Mouse (Mus musculus): ENCODE data around the gene Sec22a. TPM values are rescaled to one million over a fixed set of nuclear protein-coding genes. Genes with fewer than 3 reads are reported as not detected.

The Sec22a gene
- polyA plus RNA-seq, 1 experiment, result 0.07 TPM

- H3K9me3 ChIP-seq, result no peaks in the 10 kb centered on the region
- no peak overlapping the region for H3K4me3 ChIP-seq (replicated peaks)
- H3K4me1 ChIP-seq, result 0 out of 2 replicates have a peak, but pooled peaks cover 4% of the 10 kb centered on the region
- H3K36me3 ChIP-seq (replicated peaks; ENCODE audit: low read length), result peaks cover 49% of the 10 kb centered on the region
- TF ChIP-seq FLI1 (IDR thresholded peaks at IDR 0.05; ENCODE audit: low read length), result no peak
- no peak for TF ChIP-seq GATA1 (IDR thresholded peaks at IDR 0.05; ENCODE audit: borderline replicate concordance, low read length)
- H3K27me3 ChIP-seq (replicated peaks), result no peaks in the 10 kb centered on the region
Measured at GRCm38 (mm10) chr16:35304416-35304815, 59.3 kb downstream of the Sec22a start.

DNA sequence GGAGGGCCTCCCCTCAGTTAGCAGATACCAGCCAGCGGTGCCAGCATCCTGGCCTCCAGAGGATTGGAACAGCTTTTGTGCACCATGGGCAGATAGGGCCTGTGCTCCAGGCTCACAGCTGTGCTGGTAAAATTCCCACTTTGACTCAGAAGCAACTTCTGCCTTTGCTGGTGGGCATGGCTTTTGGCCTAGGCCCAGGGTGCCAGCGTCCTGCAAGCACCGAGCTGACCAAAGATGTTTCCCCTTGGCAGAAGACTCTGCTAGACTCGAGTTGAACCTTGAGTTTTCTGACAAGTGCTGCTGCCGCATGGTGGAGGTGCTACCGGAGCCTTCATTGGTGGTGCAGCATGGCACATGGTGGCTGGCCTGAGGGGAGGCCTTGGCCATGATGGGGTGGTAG is 60.0 kb downstream of the Sec22a start:
- Histone ChIP-seq H3K4me3 (replicated peaks) (no peak overlapping the region), H3K4me1 (0 out of 2 replicates have a peak, but pooled peaks cover 4% of the 10 kb centered on the region), H3K9me3 (no peaks in the 10 kb centered on the region), H3K27me3 (replicated peaks) (no peaks in the 10 kb centered on the region), H3K36me3 (replicated peaks; ENCODE audit: low read length) (peaks cover 55% of the 10 kb centered on the region)
- TF ChIP-seq GATA1 (IDR thresholded peaks at IDR 0.05; ENCODE audit: borderline replicate concordance, low read length) (no peak), FLI1 (IDR thresholded peaks at IDR 0.05; ENCODE audit: low read length) (no peak)

GRCm38 (mm10) chr16:35302441-35303280 is 61.1 kb downstream of the Sec22a start:
- Histone ChIP-seq H3K4me1 (peaks cover 10% of the 10 kb centered on the region; the same call in 1 of the 2 replicates), H3K9me3 (no peaks in the 10 kb centered on the region), H3K4me3 (replicated peaks) (no peak overlapping the region), H3K36me3 (replicated peaks; ENCODE audit: low read length) (peaks cover 66% of the 10 kb centered on the region), H3K27me3 (replicated peaks) (no peaks in the 10 kb centered on the region)
- no peak for TF ChIP-seq GATA1 (IDR thresholded peaks at IDR 0.05; ENCODE audit: borderline replicate concordance, low read length)
- TF ChIP-seq FLI1 (IDR thresholded peaks at IDR 0.05; ENCODE audit: low read length), result no peak

- TF ChIP-seq FLI1 (IDR thresholded peaks at IDR 0.05; ENCODE audit: low read length), result no peak
- no peak for TF ChIP-seq GATA1 (IDR thresholded peaks at IDR 0.05; ENCODE audit: borderline replicate concordance, low read length)
- Histone ChIP-seq H3K36me3 (replicated peaks; ENCODE audit: low read length) (peaks cover 71% of the 10 kb centered on the region), H3K4me3 (replicated peaks) (no peak overlapping the region), H3K4me1 (peaks cover 5% of the 10 kb centered on the region; the same call in 1 of the 2 replicates), H3K27me3 (replicated peaks) (peaks cover 3% of the 10 kb centered on the region), H3K9me3 (no peaks in the 10 kb centered on the region)
Measured at GRCm38 (mm10) chr16:35300156-35300555, 63.6 kb downstream of the Sec22a start.

DNA sequence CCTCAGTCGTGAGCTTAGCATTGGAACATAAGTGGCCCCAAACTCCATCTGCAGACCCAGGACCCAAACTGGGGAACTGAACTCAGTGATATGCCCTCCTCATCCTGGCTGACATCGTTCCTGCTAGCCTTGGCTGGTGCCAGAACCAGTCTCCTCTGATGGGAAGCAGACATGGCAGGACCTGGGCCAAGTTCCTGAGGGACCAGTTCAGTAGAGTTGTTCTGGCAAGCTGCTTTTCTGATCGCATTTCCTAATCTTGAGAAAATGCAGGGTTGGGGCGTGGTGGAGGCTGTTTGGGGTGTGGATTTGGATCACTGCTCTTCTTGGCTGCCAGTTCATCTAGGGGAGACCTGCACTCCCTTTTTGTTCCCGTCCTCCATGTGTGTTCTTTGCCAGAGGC is 65.9 kb downstream of the Sec22a start:
- Histone ChIP-seq H3K27me3 (replicated peaks) (peaks cover 6% of the 10 kb centered on the region), H3K4me1 (peaks cover 5% of the 10 kb centered on the region; the same call in 1 of the 2 replicates), H3K9me3 (no peaks in the 10 kb centered on the region), H3K4me3 (replicated peaks) (no peak overlapping the region), H3K36me3 (replicated peaks; ENCODE audit: low read length) (peaks cover 65% of the 10 kb centered on the region)
- TF ChIP-seq GATA1 (IDR thresholded peaks at IDR 0.05; ENCODE audit: borderline replicate concordance, low read length) (no peak), FLI1 (IDR thresholded peaks at IDR 0.05; ENCODE audit: low read length) (no peak)

DNA sequence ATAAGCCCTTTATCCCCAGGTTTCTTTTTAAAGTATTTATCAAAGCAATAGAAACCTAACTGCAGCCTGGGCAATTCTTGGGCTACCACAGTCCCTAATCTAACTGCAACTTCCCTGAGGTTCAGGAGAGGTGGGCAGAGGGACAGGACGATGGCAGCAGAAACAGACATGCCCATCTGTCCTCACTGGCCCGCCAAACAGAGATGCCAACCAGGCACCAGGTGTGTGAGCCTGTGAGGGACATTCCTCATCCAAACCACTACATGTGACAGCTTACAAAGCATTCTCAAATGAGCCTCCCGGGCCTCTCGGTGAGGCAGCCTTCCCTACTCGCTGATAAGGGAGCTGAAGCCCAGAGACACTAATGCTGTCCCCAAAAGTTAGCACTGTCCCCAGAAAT is 76.5 kb downstream of the Sec22a start:
- H3K27me3 ChIP-seq (replicated peaks), result peaks cover 23% of the 10 kb centered on the region

GRCm38 (mm10) chr16:35285821-35286220 is 77.9 kb downstream of the Sec22a start:
- peaks cover 21% of the 10 kb centered on the region for H3K27me3 ChIP-seq (replicated peaks)
- no peak overlapping the region for H3K4me3 ChIP-seq (replicated peaks)
- peaks cover 44% of the 10 kb centered on the region for H3K36me3 ChIP-seq (replicated peaks; ENCODE audit: low read length)
- H3K4me1 ChIP-seq, result peaks cover 6% of the 10 kb centered on the region
- no peaks in the 10 kb centered on the region; the same call in 1 of the 2 replicates for H3K9me3 ChIP-seq
- TF ChIP-seq FLI1 (IDR thresholded peaks at IDR 0.05; ENCODE audit: low read length) (no peak), GATA1 (IDR thresholded peaks at IDR 0.05; ENCODE audit: borderline replicate concordance, low read length) (no peak)

More for the DNA sequence above, 76.5 kb downstream of the Sec22a start:
- Histone ChIP-seq H3K4me3 (replicated peaks) (no peak overlapping the region), H3K9me3 (no peaks in the 10 kb centered on the region; the same call in 1 of the 2 replicates), H3K36me3 (replicated peaks; ENCODE audit: low read length) (peaks cover 55% of the 10 kb centered on the region), H3K4me1 (peaks cover 6% of the 10 kb centered on the region)
- no peak for TF ChIP-seq GATA1 (IDR thresholded peaks at IDR 0.05; ENCODE audit: borderline replicate concordance, low read length)

DNA sequence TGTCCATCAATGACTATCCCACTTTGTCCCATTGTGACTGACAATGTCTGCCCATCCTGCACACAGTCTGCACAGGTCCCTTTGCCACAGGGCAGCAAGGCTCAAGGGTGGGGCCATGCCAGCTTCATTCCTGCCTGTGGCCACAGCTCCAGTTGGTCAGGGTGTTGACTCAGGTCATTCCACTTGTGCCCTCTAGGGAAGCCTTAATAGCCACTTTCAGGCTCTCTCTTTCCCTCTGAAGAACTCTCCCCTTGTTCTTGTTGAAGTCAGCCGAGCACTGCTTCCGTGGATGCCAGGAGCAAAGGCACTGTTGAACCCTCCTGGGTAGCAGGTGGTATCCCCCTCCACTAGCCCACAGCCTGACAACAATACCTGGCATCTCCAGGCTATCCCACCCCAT is 81.3 kb downstream of the Sec22a start:
- no peaks in the 10 kb centered on the region; the same call in 1 of the 2 replicates for H3K9me3 ChIP-seq
- peaks cover 13% of the 10 kb centered on the region for H3K27me3 ChIP-seq (replicated peaks)
- TF ChIP-seq FLI1 (IDR thresholded peaks at IDR 0.05; ENCODE audit: low read length), result no peak
- H3K4me3 ChIP-seq (replicated peaks), result no peak overlapping the region
- peaks cover 6% of the 10 kb centered on the region for H3K4me1 ChIP-seq
- H3K36me3 ChIP-seq (replicated peaks; ENCODE audit: low read length), result peaks cover 40% of the 10 kb centered on the region

DNA sequence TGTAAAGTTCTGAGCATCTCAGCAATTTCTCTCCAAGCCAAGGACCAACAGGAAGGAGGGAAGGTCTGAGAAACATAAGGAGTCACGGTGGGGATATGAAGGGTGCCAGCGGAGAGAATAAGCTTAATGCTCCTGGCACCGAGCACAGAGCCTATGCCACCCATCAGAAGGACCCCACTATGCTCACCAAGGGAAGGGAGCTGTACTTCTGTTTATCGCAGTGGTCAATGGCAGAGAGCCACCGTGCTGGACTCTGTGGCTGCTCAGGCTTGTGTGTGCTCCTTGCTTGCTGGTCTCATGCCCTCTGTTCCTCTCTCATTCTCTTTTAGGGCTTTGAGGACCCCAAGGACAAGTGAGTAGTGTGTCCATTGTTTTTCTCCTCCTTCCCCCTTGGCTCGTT is 85.6 kb downstream of the Sec22a start:
- Histone ChIP-seq H3K9me3 (no peaks in the 10 kb centered on the region), H3K36me3 (replicated peaks; ENCODE audit: low read length) (peaks cover 38% of the 10 kb centered on the region), H3K4me3 (replicated peaks) (no peak overlapping the region), H3K27me3 (replicated peaks) (peaks cover 34% of the 10 kb centered on the region), H3K4me1 (peaks cover 13% of the 10 kb centered on the region)
- TF ChIP-seq FLI1 (IDR thresholded peaks at IDR 0.05; ENCODE audit: low read length), result no peak

DNA sequence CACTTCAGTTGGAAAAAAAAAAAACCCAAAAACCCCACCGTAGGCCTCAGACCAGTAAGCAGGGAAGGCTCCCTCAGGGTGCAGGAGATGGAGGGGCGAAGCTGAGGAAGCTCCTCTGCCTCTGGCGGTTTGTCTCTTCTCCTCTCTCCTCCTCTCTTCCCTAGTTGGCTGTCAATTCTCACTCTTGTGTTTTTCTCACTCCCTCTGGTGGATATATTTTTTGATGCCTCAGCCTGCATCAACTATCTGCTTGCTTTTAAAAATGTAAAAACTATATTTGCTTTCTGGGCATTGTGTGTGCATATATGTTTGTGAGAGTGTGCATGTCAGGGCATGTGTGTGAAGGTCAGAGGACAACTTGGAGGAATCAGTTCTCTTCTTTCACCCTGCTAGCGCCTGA is 91.3 kb downstream of the Sec22a start:
- Histone ChIP-seq H3K4me3 (replicated peaks) (no peak overlapping the region), H3K9me3 (no peaks in the 10 kb centered on the region), H3K4me1 (peaks cover 42% of the 10 kb centered on the region), H3K36me3 (replicated peaks; ENCODE audit: low read length) (peaks cover 31% of the 10 kb centered on the region), H3K27me3 (replicated peaks) (peaks cover 38% of the 10 kb centered on the region)
- TF ChIP-seq GATA1 (IDR thresholded peaks at IDR 0.05; ENCODE audit: borderline replicate concordance, low read length) (no peak), FLI1 (IDR thresholded peaks at IDR 0.05; ENCODE audit: low read length) (no peak)

Data from megakaryocyte, embryonic 14.5 days (primary cell).